Mouse (Mus musculus) E14TG2a.4 (cell line): Measurements from ENCODE around the gene Klhl10.

Experiments used
- H3K27me3 ChIP-seq: 2 replicates; pipeline ENCODE4 v1.6.1; 2014; ENCODE audit warnings: low read length, control low read depth; ENCODE audit not compliant: insufficient read depth
- H3K36me3 ChIP-seq: 2 replicates; pipeline ENCODE4 v1.6.1; 2014; ENCODE audit warnings: low read length, control low read depth; ENCODE audit not compliant: insufficient read depth
- H3K4me1 ChIP-seq: replicated peaks from 2 replicates; pipeline ENCODE4 v1.6.1; 2014; ENCODE audit warnings: low read depth, low read length, control low read depth
- H3K4me3 ChIP-seq: replicated peaks from 2 replicates; pipeline ENCODE4 v1.5.1; 2014; ENCODE audit warnings: mild to moderate bottlenecking, low read length
- H3K9me3 ChIP-seq: 2 replicates; pipeline ENCODE4 v1.6.1; 2014; ENCODE audit warnings: low read length, control low read depth
- CTCF ChIP-seq: conservative IDR thresholded peaks from 2 replicates; pipeline ENCODE4 v1.5.1; 2014; ENCODE audit warnings: low read length
- NANOG ChIP-seq: IDR thresholded peaks from 2 replicates; pipeline ENCODE4 v1.6.1; 2014; ENCODE audit warnings: borderline replicate concordance, low read length, mixed read lengths
- POU5F1 ChIP-seq: IDR thresholded peaks from 2 replicates; pipeline ENCODE4 v1.6.1; 2014; ENCODE audit warnings: low read length, borderline replicate concordance

Gene Klhl10

DNA sequence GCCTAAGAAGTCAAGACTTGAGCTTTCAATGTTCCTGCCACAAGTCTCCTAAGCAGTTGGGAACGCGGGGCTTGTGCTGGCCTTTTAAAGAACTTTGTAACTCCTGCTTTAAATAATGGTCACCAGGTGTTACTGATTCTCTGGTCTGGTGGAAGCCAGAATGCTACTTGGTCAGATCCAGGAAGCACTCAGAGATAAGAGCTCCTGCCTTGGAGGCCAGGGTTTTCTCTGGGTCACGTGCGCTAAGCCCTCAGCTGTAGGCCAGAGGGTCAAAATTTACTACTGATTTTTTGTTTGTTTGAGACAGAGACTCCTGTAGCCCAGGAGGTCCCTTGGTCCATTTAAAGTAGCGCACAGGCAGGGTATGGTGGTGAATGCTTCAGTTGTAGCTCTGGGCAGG, 9.7 kb upstream of the Klhl10 start:
- no peaks in the 10 kb centered on the region for H3K9me3 ChIP-seq
- no peak for TF ChIP-seq CTCF
- TF ChIP-seq NANOG = no peak
- no peak for TF ChIP-seq POU5F1
- no peak overlapping the region for H3K4me3 ChIP-seq
- H3K27me3 ChIP-seq = no peaks in the 10 kb centered on the region
- peaks cover 51% of the 10 kb centered on the region for H3K36me3 ChIP-seq
- peaks cover 36% of the 10 kb centered on the region for H3K4me1 ChIP-seq

DNA sequence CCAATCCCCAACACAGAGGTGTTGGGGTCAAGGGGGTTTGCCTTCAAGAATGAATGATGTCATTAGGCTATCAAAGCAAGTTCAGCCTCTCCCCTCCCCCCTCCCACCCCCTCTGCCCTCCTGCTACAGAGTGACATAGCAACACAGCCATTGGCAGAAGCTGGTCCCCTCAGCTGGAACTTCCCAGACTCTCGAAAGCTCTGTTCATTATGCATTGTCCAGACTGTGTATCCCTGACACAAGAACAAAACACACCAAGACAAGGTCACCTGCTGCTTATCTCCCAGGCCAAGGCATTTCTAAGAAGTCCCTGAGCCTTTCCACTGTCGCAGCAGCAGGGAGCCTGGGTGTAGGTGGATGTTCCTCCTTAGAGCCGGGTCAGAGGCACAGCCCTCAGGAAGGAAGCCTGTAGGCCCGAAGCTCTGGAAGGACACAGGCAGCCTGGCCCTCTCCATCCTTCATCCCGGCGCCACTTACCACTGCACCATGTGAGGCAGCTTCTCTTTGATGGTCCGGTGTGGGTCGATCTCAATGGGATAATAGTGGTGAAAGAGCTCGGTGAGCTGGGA, 6.0 kb upstream of the Klhl10 start:
- Histone ChIP-seq H3K27me3 (0 out of 2 replicates have a peak, but pooled peaks cover 4% of the 10 kb centered on the region), H3K4me1 (peaks cover 38% of the 10 kb centered on the region), H3K4me3 (no peak overlapping the region), H3K36me3 (peaks cover 62% of the 10 kb centered on the region), H3K9me3 (no peaks in the 10 kb centered on the region)
- TF ChIP-seq NANOG = no peak
- TF ChIP-seq CTCF = no peak
- no peak for TF ChIP-seq POU5F1

DNA sequence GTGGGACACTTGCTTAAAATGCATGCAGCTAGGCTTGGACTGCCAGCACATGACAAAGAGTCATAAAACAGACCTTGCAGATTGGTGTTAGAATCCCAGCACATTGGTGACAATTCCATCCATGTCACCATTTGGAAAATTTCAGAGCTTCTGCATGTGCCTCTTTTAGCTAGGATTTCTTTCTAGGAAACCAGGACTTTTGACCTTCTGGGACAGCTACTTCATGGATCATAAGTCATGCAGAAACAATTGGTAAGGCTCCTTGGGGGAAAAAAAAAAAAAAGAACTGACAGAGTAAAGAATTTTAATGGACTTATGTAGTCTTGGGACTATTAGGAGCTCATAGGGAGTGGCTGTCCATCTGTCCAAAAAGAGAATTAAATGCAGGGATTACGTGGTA, 3.8 kb upstream of the Klhl10 start:
- TF ChIP-seq CTCF (no peak), POU5F1 (no peak), NANOG (no peak)
- Histone ChIP-seq H3K4me3 (no peak overlapping the region), H3K36me3 (peaks cover 47% of the 10 kb centered on the region), H3K9me3 (no peaks in the 10 kb centered on the region), H3K4me1 (peaks cover 43% of the 10 kb centered on the region), H3K27me3 (0 out of 2 replicates have a peak, but pooled peaks cover 4% of the 10 kb centered on the region)

- H3K36me3 ChIP-seq = peaks cover 37% of the 10 kb centered on the region
- H3K4me3 ChIP-seq = peak overlapping the region; percentile 85
- peaks cover 26% of the 10 kb centered on the region for H3K4me1 ChIP-seq
- TF ChIP-seq POU5F1 (no peak), NANOG (no peak), CTCF (no peak)
- no peaks in the 10 kb centered on the region for H3K9me3 ChIP-seq
- H3K27me3 ChIP-seq = 0 out of 2 replicates have a peak, but pooled peaks cover 4% of the 10 kb centered on the region
Measured at GRCm38 (mm10) chr11:100440691-100441522, 810 bp upstream of the Klhl10 start.

DNA sequence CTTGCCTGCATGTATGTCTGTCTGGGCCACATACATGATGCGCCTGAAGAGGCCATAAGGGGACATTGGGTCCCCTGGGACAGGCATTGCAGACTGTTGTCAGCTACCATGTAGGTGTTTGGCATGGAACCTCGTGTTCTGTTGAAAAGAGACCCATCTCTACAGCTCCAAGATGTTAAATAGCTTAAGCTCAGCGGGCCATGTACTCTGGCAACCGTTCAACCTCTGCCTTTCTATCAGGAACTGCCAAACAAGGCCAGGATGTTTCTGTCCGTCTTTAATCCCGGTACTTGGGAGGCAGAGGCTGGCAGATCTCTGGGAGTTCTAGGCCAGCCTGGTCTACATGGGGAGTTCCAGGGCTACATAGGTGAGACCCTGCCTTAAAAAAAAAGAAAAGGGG, 908 bp downstream of the Klhl10 start:
- no peak overlapping the region for H3K4me3 ChIP-seq
- peaks cover 36% of the 10 kb centered on the region for H3K4me1 ChIP-seq
- 0 out of 2 replicates have a peak, but pooled peaks cover 4% of the 10 kb centered on the region for H3K27me3 ChIP-seq
- no peaks in the 10 kb centered on the region for H3K9me3 ChIP-seq
- H3K36me3 ChIP-seq = peaks cover 21% of the 10 kb centered on the region
- TF ChIP-seq POU5F1 (no peak), NANOG (no peak), CTCF (no peak)

- H3K4me1 ChIP-seq = peaks cover 25% of the 10 kb centered on the region
- no peaks in the 10 kb centered on the region for H3K9me3 ChIP-seq
- H3K36me3 ChIP-seq = peaks cover 67% of the 10 kb centered on the region
- TF ChIP-seq NANOG = no peak
- H3K4me3 ChIP-seq = no peak overlapping the region
- no peaks in the 10 kb centered on the region for H3K27me3 ChIP-seq
Measured at GRCm38 (mm10) chr11:100457247-100457646, 15.5 kb downstream of the Klhl10 start.

DNA sequence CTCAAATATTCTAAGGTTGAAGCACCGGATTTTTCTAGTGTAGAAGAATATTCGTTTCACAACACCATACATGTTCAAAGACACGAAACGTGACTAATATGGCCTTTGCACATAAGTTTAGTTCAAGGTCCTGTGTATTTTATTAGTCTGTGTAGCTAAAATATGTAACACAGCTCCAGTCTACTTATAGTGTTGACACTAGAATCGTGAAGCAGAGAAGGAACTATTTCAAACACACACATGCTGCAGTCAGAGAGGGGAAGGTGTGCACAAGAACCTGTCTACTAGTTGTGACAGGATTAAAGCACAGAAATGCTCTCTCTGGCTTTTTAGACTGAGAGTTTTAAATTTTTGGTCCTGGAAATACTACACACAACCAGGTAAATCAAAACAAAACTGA, 16.0 kb downstream of the Klhl10 start:
- H3K36me3 ChIP-seq = peaks cover 72% of the 10 kb centered on the region
- no peaks in the 10 kb centered on the region for H3K27me3 ChIP-seq
- no peak overlapping the region for H3K4me3 ChIP-seq
- peaks cover 25% of the 10 kb centered on the region for H3K4me1 ChIP-seq
- no peak for TF ChIP-seq CTCF
- no peak for TF ChIP-seq POU5F1
- no peak for TF ChIP-seq NANOG
- H3K9me3 ChIP-seq = no peaks in the 10 kb centered on the region

- Histone ChIP-seq H3K27me3 (no peaks in the 10 kb centered on the region), H3K36me3 (peaks cover 86% of the 10 kb centered on the region), H3K4me3 (no peak overlapping the region), H3K4me1 (peaks cover 25% of the 10 kb centered on the region), H3K9me3 (no peaks in the 10 kb centered on the region)
- TF ChIP-seq CTCF (no peak), POU5F1 (no peak), NANOG (no peak)
Measured at GRCm38 (mm10) chr11:100462699-100463098, 21.0 kb downstream of the Klhl10 start.

DNA sequence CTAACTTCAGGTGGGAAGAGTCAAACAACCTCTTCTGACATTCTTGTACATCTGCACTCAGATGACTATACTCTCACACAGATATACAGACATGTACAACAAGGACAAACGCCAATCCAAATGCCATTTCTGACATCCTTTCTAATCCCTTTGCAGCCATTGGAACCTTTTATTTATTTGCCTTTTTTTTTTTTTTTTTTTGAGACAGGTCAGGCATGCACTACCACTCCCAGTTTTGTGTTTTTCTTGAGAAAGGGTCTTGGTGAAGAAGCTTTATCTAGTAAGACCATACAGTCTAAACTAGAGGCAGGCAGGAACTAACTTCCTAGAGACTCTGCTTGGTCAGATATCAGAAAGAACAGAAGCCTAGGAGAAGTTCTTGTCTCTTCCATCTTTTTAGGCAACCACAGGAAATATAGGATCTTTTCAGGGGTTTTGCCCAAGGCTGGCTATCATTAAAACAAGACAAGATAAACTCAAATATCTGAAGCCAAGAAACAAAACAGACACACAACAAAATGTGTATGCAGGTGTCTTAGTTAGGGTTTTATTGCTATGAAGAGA, 23.6 kb downstream of the Klhl10 start:
- H3K36me3 ChIP-seq = peaks cover 88% of the 10 kb centered on the region
- H3K9me3 ChIP-seq = no peaks in the 10 kb centered on the region
- peaks cover 24% of the 10 kb centered on the region for H3K4me1 ChIP-seq
- TF ChIP-seq POU5F1 (no peak), CTCF (no peak), NANOG (no peak)
- no peak overlapping the region for H3K4me3 ChIP-seq
- no peaks in the 10 kb centered on the region for H3K27me3 ChIP-seq
